Mouse (Mus musculus): ENCODE data around the gene Brd2.
A peak's percentile ranks its signal among the peaks of the same experiment; 100 is the strongest.

Gene Brd2

DNA sequence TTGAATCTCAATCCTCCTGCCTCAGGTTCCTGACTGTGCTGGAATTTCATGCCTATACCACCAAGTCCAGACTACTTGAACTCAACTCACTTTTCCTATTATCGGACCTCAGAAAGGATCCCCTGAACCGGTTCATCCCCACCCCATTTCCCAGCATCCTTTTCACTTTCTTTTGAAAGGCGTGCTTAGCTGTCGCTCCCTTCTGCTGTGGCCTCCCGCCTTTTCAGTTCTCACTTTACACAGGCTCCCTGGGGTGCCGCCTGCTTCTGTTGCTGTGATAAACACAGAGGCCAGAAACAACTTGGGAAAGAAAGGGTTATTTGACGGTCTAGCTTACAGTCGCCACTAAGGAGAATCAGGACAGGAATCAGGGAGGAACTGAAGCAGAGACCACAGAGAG lies 39.3 kb downstream of the Brd2 start:
- DNase-seq (ENCODE audit: low spot score in 2 of 2) = no peak

GRCm38 (mm10) chr17:34079621-34080020 lies 42.8 kb downstream of the Brd2 start:
- DNase-seq (ENCODE audit: low spot score in 2 of 2) = no peak

DNA sequence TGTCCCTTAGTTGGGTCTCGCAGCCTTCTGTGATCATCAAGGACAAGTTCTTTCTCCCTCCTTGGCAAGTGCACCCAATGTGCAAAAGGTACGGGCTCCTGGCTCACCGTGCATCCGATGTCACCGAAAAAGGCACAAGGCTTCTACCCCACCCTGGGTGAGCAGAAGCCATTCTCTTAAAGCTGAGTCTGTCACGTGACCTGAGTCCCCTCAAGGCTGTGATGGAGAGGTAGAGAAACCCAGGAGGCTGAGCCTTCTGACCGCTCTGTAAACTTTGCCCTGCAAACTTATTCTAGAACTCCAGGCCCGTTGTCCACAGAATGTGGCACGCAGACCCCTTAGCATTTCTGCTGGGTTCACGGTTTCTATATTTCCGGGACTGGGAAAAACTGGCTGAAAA lies 43.4 kb downstream of the Brd2 start:
- no peak for DNase-seq (ENCODE audit: low spot score in 2 of 2)

GRCm38 (mm10) chr17:34078148-34078547 lies 44.3 kb downstream of the Brd2 start:
- DNase-seq (ENCODE audit: low spot score in 2 of 2) = no peak

GRCm38 (mm10) chr17:34077549-34077948 lies 44.9 kb downstream of the Brd2 start:
- peak; percentile 39 to 75 for DNase-seq (ENCODE audit: low spot score in 2 of 2)

DNA sequence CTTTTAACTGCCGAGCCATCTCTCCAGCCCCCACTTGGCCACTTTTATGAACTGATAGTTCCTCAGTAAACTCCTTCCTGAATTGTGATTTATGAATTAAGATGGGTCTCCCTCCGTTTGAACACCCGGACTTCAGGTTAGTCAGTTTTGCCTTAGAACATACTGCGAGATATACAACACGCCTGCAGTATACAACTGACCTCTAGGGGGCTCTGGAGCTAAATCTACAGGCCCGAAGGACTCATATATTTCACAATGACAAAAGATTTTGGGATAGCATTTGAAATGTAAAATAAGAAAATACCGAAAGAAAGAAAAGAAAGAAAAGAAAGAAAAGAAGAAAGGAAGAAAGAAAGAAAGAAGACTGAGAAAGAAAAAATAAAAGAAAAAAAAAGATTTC lies 47.2 kb downstream of the Brd2 start:
- peak in 1 of 2 experiments; percentile 80 for DNase-seq (ENCODE audit: low spot score in 2 of 2)

- DNase-seq (ENCODE audit: low spot score in 2 of 2) = no peak
Observed at GRCm38 (mm10) chr17:34072091-34072490, 50.3 kb downstream of the Brd2 start.

GRCm38 (mm10) chr17:34068864-34069263 lies 53.6 kb downstream of the Brd2 start:
- DNase-seq (ENCODE audit: low spot score in 2 of 2) = no peak
